Mouse (Mus musculus): Measurements from ENCODE around the gene Rerg.

Rerg gene

DNA sequence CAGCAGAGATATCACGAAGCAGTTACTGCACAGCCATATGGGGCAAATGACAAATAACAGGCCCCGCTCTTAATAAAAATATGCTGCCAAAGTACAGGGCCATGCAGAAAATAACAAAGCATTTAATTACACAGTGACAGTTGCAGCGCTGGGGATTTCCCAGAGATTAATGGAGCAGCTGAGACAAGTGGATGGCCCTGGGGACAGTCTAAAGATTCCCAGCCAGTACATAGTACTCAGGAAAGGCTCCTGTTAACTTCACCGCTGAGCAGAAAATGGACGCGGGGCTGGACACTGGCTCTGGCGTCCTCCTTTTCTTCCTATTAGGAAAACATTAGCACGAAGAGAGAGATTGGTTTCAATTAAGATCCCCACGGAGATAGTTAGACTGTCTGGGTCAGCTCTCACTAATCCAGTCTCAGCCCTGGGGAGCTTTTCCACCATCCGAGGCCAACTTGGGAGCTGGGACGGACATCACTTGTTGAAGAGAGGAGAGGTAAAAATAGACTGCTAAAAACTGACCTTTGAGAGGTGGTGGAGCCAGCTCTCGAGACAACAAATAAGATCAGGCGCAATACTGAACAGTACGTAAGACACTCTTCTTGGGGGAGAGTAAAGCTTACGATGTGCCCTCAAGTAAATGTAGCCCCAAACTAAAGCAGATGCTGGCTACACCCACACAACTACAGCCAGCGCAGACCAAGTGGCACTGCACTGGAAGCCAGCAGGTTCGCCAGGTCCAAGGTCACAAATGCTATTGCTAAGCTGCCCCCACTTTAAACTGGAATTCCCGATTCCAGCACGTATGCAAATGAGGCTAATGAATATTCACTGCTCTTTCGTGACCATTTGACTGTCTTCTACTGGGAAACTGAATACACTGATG lies 34.5 kb downstream of the Rerg start:
- DNase-seq (ENCODE audit: low read depth in 2 of 2, low spot score in 2 of 2): no peak

DNA sequence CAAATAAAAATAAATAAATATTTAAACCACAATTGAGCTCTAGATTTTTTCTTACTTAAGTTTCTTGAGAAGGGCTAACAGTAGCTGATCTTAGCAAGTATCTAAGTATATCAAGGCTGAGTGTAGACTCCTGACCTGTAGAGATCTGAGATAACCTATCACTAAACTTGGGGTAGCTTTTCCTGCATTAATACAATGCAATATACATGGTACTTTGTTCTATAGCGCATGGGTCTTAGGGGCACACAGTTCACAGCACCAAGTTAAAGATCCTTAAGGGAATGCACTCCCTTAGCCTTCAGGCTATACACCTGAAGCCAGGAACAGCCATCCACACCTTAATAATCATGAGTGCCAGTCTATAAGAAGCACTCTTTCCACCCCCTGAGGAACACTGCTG lies 38.5 kb downstream of the Rerg start:
- no peak for DNase-seq (ENCODE audit: low read depth in 2 of 2, low spot score in 2 of 2)

DNA sequence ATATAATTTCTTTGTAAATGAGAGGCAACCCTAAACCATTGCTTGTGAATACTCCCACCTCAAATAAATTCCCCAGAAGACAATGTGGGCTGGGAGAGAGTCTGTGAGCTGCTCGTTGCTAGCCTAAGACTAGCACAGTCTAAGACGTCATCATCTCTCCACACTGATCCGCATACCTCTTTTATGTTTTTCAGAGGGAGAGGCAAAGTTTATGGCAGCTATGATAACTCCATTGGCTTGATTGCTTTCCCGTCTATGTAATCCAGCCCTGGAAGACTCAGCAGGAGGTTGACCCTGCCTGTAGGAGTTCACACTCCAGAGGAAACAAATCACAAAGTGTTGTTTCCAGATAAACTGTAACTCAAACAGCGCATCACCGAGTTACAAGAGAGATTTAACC lies 38.9 kb downstream of the Rerg start:
- DNase-seq (ENCODE audit: low read depth in 2 of 2, low spot score in 2 of 2): no peak

DNA sequence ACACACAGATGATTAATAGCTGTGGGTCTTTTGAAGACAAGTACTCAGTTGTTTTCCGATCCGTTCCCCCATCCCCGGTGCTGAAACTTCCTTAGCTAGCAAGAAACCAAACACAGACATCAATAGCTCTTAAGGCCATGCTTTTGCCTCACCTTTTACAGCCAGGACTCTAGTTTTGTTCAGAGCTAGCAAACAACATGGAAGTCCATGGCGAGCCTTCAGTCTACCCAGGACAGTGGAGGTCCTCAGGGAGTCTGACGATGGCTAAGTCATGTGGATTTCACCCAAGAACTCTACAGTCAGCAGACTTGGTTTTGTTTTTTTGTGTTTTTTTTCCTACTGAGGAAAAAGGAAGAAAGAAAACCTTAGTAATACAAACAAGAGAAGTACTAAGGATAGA lies 43.4 kb downstream of the Rerg start:
- DNase-seq (ENCODE audit: low read depth in 2 of 2, low spot score in 2 of 2): no peak

DNA sequence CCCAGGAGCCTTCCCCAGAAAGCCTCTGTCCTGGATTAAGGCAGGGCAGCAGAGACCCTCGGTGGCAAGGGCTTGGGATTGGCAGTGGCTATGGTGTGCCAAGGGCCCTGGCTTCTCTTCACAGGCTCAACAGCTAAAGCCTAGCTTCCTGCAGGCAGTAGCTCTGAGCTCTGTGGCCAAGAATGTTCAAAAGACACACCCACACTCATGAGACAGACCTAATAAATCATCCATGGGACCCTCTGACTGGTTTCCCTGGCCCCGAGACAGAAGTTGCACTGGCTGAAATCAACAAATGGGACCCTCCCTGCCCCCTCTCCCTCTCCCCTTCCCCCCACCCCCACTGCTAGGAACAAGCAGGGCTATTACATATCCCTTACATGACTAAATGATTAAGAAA lies 44.1 kb downstream of the Rerg start:
- no peak for DNase-seq (ENCODE audit: low read depth in 2 of 2, low spot score in 2 of 2)

DNA sequence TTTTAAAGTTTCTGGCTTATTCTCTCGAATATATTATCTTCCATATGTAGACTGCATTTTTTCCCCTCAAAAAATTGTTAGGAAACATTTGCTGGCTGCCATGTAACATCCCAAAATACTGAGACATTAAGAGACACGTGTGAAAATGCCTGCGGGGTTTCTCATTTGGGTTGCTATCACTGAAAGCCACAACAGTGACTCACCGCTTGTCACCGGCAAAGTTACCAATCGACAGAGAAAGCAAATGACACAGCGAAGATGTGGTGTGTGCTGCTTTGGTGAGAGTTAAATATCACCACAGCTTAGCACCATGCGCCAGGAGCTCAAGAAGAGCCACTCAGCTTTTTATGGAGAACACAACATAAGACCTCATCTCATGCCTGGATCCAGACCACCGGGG lies 44.9 kb downstream of the Rerg start:
- no peak for DNase-seq (ENCODE audit: low read depth in 2 of 2, low spot score in 2 of 2)

DNA sequence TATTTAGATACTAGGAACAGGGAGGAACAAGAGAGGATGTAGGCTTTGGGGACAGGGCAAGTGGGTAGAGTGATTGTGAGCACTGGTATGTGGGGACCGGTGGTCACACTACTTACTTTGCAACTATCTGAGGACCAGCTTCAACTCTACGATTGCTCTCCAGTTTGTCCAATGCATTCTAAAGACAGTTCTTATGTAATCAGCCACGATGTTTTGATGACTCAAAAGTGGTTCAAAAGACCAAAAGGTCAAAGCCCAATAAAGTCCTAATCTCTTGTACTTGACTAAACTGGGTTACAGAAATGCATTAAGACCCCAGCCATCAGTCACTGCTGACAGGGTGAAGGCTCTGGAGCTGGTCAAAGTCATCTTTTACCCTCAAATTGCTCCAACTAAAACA lies 45.3 kb downstream of the Rerg start:
- DNase-seq (ENCODE audit: low read depth in 2 of 2, low spot score in 2 of 2): no peak

DNA sequence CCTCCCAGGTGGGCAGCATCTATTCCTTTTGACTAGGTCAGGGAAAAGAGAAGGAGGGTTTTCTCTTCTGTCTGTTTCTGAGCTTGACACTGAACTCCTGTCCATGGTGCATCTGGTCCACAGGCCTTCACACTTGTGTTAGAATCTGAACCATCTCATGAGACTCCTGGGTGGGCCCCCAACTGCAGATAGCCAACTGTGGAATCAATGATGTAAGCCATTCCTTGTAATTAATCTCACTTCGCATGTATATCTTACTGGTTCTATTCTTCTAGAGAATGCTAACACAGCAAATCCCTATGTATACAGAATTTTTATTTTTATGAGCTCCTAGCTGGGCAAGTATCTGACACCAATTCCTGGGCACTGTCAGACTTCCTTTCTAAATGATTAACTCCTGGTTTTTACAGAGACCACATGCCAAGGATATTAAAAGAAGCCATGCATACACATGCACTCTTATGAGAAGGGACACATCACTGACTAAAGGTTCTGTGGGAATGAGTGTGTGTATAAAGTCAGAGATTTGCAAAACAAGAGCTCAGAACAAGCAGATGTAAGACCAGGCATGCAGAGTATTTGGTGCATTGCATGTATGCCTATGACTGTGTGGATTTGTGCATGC lies 53.3 kb downstream of the Rerg start:
- no peak for DNase-seq (ENCODE audit: low read depth in 2 of 2, low spot score in 2 of 2)

DNA sequence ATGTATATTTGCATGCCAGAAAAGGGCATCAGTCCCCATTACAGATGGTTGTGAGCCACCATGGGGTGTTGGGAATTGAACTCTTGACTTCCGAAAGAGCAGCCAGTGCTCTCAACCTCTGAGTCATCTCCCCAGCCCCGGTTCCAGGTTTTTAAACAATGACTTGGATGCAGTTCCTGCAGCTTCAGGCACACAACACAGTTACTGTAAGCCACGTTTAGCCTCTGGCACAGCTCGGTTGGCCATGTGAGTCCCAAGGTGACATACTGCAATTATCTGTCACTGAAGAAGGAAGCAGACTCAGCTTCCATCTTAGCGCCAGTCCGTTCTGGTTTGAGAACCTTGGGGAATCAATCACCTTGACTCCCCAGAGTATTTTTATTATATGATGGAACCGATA lies 55.4 kb downstream of the Rerg start:
- DNase-seq (ENCODE audit: low read depth in 2 of 2, low spot score in 2 of 2): no peak

DNA sequence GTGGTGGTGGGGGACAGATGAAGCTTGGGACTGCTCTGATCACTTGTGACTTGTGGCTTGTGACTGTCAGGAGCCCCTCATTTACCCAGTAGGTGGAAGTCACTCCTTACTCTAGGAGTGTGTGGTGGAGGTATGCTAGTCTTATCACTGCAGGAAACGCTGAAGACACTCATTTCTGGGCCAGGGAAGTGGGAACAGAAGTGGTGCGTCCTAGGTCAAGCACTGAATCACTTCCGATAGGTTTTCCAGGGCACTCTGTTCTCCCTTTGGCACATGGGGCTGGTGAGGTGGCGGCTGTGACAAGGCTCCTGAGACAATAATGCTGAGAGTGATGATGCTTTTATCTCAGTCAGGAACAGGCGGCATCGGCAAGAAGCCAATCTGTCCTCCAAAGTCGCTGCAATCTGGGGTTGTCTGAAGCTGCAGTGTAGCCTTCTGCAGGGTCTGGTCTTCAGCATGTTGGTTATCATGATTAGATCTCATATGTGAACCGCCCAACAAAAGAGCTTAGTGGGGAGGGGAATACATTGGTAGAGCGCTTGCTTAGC lies 59.0 kb downstream of the Rerg start:
- DNase-seq (ENCODE audit: low read depth in 2 of 2, low spot score in 2 of 2): no peak

DNA sequence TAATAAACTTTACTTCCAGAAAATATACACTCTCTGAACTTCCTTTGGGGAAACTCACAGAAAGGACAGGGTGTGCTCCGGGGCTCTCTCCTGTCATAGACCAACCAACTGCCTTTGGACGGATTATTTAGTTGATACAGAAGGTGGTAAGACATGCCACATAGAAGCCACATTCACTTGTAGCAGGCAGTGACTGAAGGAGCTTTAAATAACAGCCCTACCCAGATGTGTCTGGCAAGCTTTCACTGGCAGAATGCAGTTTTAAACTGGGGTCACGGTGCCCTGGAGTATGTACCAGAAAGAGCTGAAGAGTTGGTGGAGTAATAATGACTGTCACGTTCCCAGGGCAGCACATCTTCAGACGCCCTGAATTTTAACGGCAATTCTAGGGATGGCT lies 59.5 kb downstream of the Rerg start:
- no peak for DNase-seq (ENCODE audit: low read depth in 2 of 2, low spot score in 2 of 2)

DNA sequence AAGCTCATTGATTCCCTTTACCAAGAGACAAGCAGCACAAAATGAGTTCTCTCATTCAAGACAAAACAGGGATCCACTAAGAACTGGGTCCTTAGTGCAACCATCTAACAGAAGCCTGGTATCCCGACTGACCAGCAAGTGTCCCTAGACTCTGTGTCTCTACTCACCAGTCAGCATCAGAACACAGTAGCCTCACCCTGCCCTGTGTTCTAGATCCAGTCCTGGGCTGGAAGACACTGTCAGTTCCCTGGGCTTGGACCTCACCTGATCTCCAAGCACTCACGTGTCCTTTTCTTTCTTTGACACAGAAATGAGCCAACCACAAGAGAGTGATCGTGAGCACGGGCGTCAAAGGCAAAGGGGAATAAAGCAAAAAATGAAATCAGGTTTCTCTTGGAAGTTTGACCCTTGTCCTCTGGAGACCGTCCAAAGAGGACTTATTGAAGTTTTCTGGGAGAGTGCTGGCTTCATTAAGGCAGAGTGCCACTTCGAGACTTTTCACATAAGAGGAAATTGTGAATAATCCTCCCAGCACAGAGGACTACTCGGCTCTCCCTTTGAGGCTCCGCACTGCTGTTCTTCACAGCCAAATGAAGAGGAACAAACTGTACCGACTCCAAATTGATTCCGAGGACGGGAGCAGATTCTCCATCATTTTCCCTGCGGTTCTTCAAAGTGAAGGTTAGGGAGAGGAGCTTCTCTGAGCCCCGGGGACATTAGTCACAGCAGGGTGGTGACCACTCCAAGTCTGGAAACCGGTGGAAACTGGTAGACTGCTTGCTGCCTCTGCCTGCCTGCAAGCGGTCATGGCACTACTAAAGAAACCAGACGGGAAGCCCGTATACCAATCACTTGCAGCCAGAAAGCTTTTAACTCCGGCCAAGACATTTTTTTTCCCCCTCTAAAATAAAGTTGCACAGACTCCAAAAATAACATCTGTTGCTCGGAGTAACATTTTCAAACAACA lies 60.2 kb downstream of the Rerg start:
- no peak for DNase-seq (ENCODE audit: low read depth in 2 of 2, low spot score in 2 of 2)

DNA sequence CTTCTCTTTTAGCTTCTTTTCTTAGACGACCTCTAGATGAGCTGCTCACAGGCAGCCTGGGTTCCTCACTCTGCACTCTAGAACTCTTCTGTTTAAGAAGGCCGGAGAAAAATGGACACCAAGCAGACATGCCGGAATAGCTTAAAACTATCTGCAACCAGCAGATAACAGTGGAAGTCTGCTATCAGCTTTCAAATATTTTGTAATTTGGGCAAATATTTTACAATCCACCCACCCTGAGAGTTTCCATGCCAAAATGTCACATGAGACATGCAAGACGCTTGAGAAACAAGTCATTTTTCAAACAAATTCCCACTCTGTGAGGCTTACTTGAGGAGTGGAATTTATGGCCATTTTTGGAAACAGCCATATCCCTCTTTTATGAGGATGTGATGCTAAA lies 65.0 kb downstream of the Rerg start:
- no peak for DNase-seq (ENCODE audit: low read depth in 2 of 2, low spot score in 2 of 2)

DNA sequence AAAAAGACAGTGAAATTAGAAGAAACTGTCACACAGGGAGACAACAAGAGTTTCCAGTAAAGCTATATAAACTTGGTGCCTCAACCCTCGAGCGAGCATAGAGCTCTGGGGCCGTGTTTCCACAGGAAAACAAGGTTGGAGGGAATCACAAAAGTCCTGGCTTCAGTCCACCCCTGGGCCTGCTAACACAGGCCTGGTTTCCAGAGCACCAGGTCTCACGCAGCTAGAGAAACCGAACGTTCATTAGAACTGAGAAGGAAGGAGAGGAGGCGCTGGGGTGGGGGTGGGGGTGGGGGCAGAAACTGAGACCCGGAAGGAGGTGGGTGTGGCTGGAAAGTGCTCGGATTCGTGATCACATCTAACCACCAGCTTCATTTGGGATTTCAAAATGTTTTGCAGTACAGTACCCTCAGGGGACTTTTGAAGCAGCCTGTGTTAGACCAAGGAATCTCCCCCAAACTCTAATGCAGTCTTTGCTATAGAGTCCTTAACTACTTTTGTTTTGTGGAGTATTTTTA lies 67.6 kb downstream of the Rerg start:
- no peak for DNase-seq (ENCODE audit: low read depth in 2 of 2, low spot score in 2 of 2)

DNA sequence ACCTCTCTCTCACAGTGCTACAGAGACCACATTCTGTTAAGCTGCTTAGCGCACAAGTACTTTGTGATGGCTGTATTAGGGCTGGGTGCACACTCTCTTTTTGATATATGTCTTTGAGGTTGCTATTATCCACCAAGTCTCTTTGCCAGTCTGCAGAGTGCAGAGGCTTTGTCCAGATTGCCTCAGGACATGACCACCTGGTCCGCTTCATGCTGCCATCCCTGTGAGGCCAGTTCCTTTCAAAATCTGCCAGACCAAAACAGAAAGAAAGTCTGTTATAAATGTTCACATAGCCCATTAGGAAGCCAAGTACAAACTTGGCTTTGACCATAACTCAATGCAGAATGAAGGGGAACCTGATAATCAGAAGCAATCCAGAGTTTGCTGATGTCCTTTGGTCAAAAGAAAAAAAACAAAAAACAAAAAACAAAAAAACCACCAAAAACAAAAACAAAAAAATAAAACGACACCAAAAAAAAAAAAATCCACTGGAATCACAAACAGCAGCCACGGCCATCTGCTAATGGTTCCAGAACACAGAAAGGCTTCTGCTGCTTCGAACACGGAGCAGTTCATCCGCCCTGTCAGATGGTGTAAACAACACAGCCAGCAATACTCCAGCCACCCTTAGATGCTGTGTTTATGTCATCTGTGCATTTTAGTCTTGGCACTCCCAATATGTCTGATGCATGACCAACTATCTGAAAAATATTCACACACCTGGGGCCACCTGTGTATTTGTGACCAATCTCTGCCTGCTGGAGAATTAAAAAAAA lies 68.2 kb downstream of the Rerg start:
- DNase-seq (ENCODE audit: low read depth in 2 of 2, low spot score in 2 of 2): no peak

DNA sequence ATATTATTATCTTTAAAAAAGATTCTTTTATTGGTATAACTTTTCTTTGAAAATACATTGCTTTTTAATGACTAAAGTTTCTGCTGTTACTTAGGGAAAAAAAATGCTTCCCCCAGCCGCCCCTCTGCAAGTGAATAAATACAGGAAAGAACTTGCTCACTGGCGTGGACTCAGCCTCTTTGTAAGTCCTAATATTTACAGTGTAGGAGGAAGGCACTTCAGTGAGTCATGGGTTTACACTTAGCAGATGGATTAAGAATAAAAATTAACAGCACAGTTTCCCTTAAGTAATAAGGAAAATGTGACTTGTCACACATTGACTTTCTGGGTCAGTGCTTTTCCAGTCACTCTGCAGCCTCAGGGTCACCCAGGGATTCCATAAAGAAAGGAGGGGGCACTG lies 70.0 kb downstream of the Rerg start:
- no peak for DNase-seq (ENCODE audit: low read depth in 2 of 2, low spot score in 2 of 2)

DNA sequence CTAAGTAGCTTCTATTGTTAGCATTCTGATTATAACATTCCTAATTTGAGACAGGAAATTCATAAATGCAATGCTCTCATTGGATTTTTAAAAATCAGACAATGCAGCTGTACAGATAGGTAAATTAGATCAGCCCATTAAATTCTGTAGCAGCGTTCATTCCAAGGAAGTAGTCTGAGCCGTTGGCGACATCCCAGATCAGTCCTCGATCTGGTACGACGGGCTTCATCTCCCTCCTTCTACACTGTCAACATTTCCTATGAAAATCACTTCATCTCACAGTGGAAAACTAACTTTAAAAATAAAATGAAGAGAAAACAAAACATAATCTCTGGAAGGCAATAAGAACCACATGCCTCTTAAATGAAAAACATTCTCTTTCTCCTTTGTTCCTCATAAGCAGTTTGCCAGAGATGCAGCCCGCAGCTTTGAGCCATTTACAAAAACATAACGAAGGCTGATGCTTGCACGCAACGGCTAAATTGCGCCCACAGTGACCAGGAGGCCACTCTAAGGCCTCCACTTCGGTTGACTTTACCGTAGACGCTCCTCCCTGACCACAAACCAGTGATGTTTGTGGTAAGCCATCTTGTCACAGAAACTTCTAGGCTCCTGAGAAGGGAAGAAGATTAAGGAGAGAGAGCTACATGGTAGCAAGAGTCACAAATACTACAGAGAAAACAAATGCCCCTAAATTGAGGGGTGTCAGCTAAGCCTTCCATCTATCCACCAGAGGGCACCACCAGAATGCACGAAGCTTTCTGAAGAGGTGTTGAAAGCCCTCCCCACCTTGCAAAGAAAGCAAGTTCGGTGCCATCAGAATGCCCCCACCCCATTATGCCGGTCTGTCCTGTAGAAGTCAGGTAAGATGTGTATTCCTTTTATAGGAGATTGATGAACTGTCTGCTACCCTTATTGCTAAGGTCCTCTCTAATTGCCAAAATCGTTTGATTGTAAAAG lies 71.8 kb downstream of the Rerg start:
- DNase-seq (ENCODE audit: low read depth in 2 of 2, low spot score in 2 of 2): no peak

DNA sequence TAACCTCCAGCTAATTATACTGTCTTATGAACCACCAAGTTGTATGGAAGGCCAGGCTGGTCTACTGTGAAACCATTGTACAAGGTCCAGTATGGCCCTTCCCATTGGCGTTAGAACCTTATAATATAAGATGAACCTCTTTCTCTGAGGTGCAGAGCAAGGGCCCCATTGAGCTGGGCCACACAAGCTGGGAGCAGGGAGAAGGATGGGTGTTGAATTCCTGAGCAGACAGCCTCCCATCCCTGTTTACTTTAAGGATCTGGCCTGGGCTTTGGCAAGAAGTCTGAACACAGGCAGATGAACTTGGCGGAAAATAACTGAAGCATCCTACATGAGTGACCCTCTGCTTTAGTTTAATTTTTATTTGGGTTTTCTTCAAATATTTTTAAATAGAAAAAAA lies 75.8 kb downstream of the Rerg start:
- no peak for DNase-seq (ENCODE audit: low read depth in 2 of 2, low spot score in 2 of 2)

DNA sequence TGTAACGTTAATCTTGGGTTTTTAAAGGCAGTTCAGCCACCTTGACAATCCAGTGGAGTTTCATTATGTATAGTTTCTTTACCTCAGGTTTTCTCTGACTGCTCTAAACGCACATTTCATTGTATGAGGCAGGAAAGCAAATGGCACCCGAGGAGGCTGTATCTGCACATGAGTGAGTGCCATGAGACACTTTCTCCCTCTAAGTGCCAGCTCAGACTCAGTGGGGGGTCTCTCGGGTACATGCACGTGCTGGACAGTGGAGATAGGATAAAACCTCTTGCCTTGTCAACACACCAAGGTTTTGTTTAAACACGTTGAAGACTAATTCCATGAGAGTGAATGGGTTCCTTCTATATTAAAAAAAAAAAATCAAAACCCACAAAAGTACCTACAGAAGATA lies 81.8 kb downstream of the Rerg start:
- no peak for DNase-seq (ENCODE audit: low read depth in 2 of 2, low spot score in 2 of 2)

Data from CD8-positive naive resting alpha-beta T cell, adult 2 months (primary cell).